Mouse (Mus musculus) G1E (cell line): ENCODE data around the gene Glrp1.

Source experiments
- CTCF ChIP-seq: IDR thresholded peaks from 2 replicates; pipeline ENCODE4 v1.5.1; 2012; ENCODE audit warnings: low read depth, low read length, inconsistent platforms, mixed read lengths
- GATA1 ChIP-seq: IDR thresholded peaks from 2 replicates; pipeline ENCODE4 v1.6.1; 2012; ENCODE audit warnings: borderline replicate concordance, low read length, inconsistent platforms, mixed read lengths
- POLR2AphosphoS5 ChIP-seq: IDR thresholded peaks from 2 replicates; pipeline ENCODE4 v1.6.1; 2012; ENCODE audit warnings: low read depth, low read length, inconsistent platforms; ENCODE audit not compliant: insufficient replicate concordance
- TAL1 ChIP-seq: conservative IDR thresholded peaks from 2 replicates; pipeline ENCODE4 v1.6.1; 2012; ENCODE audit warnings: low read depth, low read length, inconsistent platforms, mixed read lengths

- no peak for TF ChIP-seq CTCF
- TF ChIP-seq TAL1, result no peak
- no peak for TF ChIP-seq POLR2AphosphoS5
- TF ChIP-seq GATA1, result no peak
Observed at GRCm38 (mm10) chr1:88504531-88504945, 5.3 kb downstream of the Glrp1 start.
